Mouse (Mus musculus): ENCODE measurements at regions not wholly inside any gene's neighbourhood (a gene's known extent, or its start where the extent isn't known, plus 50 kb on each side); places are given as distances from the start of the nearest gene placed in this dataset.

GRCm38 (mm10) chr11:63351999-63352398, 223.2 kb downstream of the Pmp22 start:
- CTCF ChIA-PET = no interaction called here
- in situ Hi-C loops (cut with MboI; ENCODE audit: low pct_unique_long_range_greater_than_20kb) = no loop called here
- POLR2A ChIA-PET = no interaction called here
- ATAC-seq = no peak
- no peak for TF ChIP-seq CTCF (IDR thresholded peaks at IDR 0.05)
- H3K27me3 ChIP-seq = peaks cover 53% of the 10 kb centered on the region
- DNase-seq (ENCODE audit: low read depth, low spot score) = no peak

- no peak for DNase-seq (ENCODE audit: low read depth, low spot score)
- ATAC-seq = no peak
- ChIA-PET POLR2A (no interaction called here), CTCF (no interaction called here)
- in situ Hi-C loops (cut with MboI; ENCODE audit: low pct_unique_long_range_greater_than_20kb) = no loop called here
- TF ChIP-seq CTCF (IDR thresholded peaks at IDR 0.05) = no peak
- peaks cover 46% of the 10 kb centered on the region for H3K27me3 ChIP-seq
Measured at GRCm38 (mm10) chr11:63352990-63353389, 224.2 kb downstream of the Pmp22 start.

GRCm38 (mm10) chr11:63353671-63354070, 224.9 kb downstream of the Pmp22 start:
- peaks cover 40% of the 10 kb centered on the region for H3K27me3 ChIP-seq
- in situ Hi-C loops (cut with MboI; ENCODE audit: low pct_unique_long_range_greater_than_20kb) = no loop called here
- DNase-seq (ENCODE audit: low read depth, low spot score) (no peak), ATAC-seq (no peak)
- ChIA-PET POLR2A (no interaction called here), CTCF (no interaction called here)
- no peak for TF ChIP-seq CTCF (IDR thresholded peaks at IDR 0.05)

- DNase-seq (ENCODE audit: low read depth, low spot score) (no peak), ATAC-seq (no peak)
- H3K27me3 ChIP-seq = peaks cover 24% of the 10 kb centered on the region
- ChIA-PET CTCF (no interaction called here), POLR2A (interaction anchor here (0.7 kb wide), 1 partner anchor 993 kb away, joined by 3 read pairs; no protein-coding TSS in a partner anchor)
- in situ Hi-C loops (cut with MboI; ENCODE audit: low pct_unique_long_range_greater_than_20kb) = no loop called here
- no peak for TF ChIP-seq CTCF (IDR thresholded peaks at IDR 0.05)
Measured at GRCm38 (mm10) chr11:63357772-63358344, 229.1 kb downstream of the Pmp22 start.

- no peak for ATAC-seq
- in situ Hi-C loops (cut with MboI; ENCODE audit: low pct_unique_long_range_greater_than_20kb) = no loop called here
Measured at GRCm38 (mm10) chr11:63367756-63368265, 239.0 kb downstream of the Pmp22 start.

GRCm38 (mm10) chr11:63369475-63369874, 240.7 kb downstream of the Pmp22 start:
- in situ Hi-C loops (cut with MboI; ENCODE audit: low pct_unique_long_range_greater_than_20kb) = no loop called here
- no peak for TF ChIP-seq CTCF (IDR thresholded peaks at IDR 0.05)
- DNase-seq (ENCODE audit: low read depth, low spot score) (no peak), ATAC-seq (no peak)
- ChIA-PET POLR2A (no interaction called here), CTCF (no interaction called here)
- H3K27me3 ChIP-seq = peaks cover 34% of the 10 kb centered on the region

More at GRCm38 (mm10) chr11:63367756-63368265, 239.0 kb downstream of the Pmp22 start:
- ChIA-PET CTCF (interaction anchor here (1.9 kb wide), 1 partner anchor 25 kb away, joined by 4 read pairs; no protein-coding TSS in a partner anchor), POLR2A (no interaction called here)
- no peak for DNase-seq (ENCODE audit: low read depth, low spot score)
- no peak for TF ChIP-seq CTCF (IDR thresholded peaks at IDR 0.05)
- peaks cover 41% of the 10 kb centered on the region for H3K27me3 ChIP-seq

- DNase-seq (ENCODE audit: low read depth, low spot score) = no peak
- ChIA-PET POLR2A (no interaction called here), CTCF (interaction anchor here (1.6 kb wide), 1 partner anchor 17 kb away, joined by 4 read pairs; no protein-coding TSS in a partner anchor)
- in situ Hi-C loops (cut with MboI; ENCODE audit: low pct_unique_long_range_greater_than_20kb) = no loop called here
- peaks cover 1% of the 10 kb centered on the region for H3K27me3 ChIP-seq
- no peak for TF ChIP-seq CTCF (IDR thresholded peaks at IDR 0.05)
- no peak for ATAC-seq
Measured at GRCm38 (mm10) chr11:63376311-63376710, 247.5 kb downstream of the Pmp22 start.

- POLR2A ChIA-PET = no interaction called here
- H3K27me3 ChIP-seq = no peaks in the 10 kb centered on the region
- ATAC-seq (no peak), DNase-seq (ENCODE audit: low read depth, low spot score) (no peak)
- no peak for TF ChIP-seq CTCF (IDR thresholded peaks at IDR 0.05)
- CTCF ChIA-PET = no interaction called here
- in situ Hi-C loops (cut with MboI; ENCODE audit: low pct_unique_long_range_greater_than_20kb) = no loop called here
Measured at GRCm38 (mm10) chr11:63376991-63377390, 248.2 kb downstream of the Pmp22 start.

- ChIA-PET CTCF (no interaction called here), POLR2A (no interaction called here)
- no peak for TF ChIP-seq CTCF (IDR thresholded peaks at IDR 0.05)
- H3K27me3 ChIP-seq = peaks cover 5% of the 10 kb centered on the region
- no peak for ATAC-seq
- DNase-seq (ENCODE audit: low read depth, low spot score) = no peak
- in situ Hi-C loops (cut with MboI; ENCODE audit: low pct_unique_long_range_greater_than_20kb) = no loop called here
Measured at GRCm38 (mm10) chr11:63388247-63388646, 259.5 kb downstream of the Pmp22 start.

- TF ChIP-seq CTCF (IDR thresholded peaks at IDR 0.05) = peak; percentile 42
- ChIA-PET POLR2A (no interaction called here), CTCF (interaction anchor here (1.0 to 1.3 kb wide), 5 partner anchors 9 to 179 kb away, joined by 3 to 5 read pairs (median 3); no protein-coding TSS in a partner anchor)
- ATAC-seq (no peak), DNase-seq (ENCODE audit: low read depth, low spot score) (no peak)
- H3K27me3 ChIP-seq = peaks cover 5% of the 10 kb centered on the region
- in situ Hi-C loops (cut with MboI; ENCODE audit: low pct_unique_long_range_greater_than_20kb) = no loop called here
Measured at GRCm38 (mm10) chr11:63391478-63391877, 262.7 kb downstream of the Pmp22 start.

- ATAC-seq (no peak), DNase-seq (ENCODE audit: low read depth, low spot score) (no peak)
- peak; percentile 46 for TF ChIP-seq CTCF (IDR thresholded peaks at IDR 0.05)
- CTCF ChIA-PET = interaction anchor here (0.9 to 1.2 kb wide), 4 partner anchors 9 to 114 kb away, joined by 3 to 4 read pairs (median 3); no protein-coding TSS in a partner anchor
- POLR2A ChIA-PET = no interaction called here
- no peaks in the 10 kb centered on the region for H3K27me3 ChIP-seq
- in situ Hi-C loops (cut with MboI; ENCODE audit: low pct_unique_long_range_greater_than_20kb) = no loop called here
Measured at GRCm38 (mm10) chr11:63392378-63392777, 263.6 kb downstream of the Pmp22 start.

Data from Patski (cell line).